In genomic region chr4:134993526-134994122, GRCm38 (mm10) we compare ENCODE assay signal across 22 mouse cellular contexts.
DNase-seq lines count a peak whose midpoint lies in the region; ATAC-seq and TF ChIP-seq lines count a peak whose summit lies in the region.
"Had no signal": no experiment of that assay in that cellular context is flagged by ENCODE, and none has a peak within 500 bp of the region (broad histone marks: within the 10 kb centered on the region; RNA-seq: fewer than 3 reads in every experiment).

No protein-coding gene starts in this region.

- TF ChIP-seq CTCF in midbrain, postnatal 0 days (IDR thresholded peaks at IDR 0.05): no peak

- no peak for DNase-seq in cerebellum, postnatal 4 days (ENCODE audit: low spot score in 2 of 2)
- DNase-seq in midbrain, postnatal 0 days (ENCODE audit: low spot score): peak; percentile 56
- peak; percentile 70 to 82 for DNase-seq in cerebellum, postnatal 10 days
- no peak for DNase-seq in layer of hippocampus, adult 8-10 months (ENCODE audit: low spot score in 2 of 2)
- no peak for DNase-seq in urinary bladder, adult 18-20 months (ENCODE audit: low spot score in 2 of 2)
- no peak for DNase-seq in kidney, adult 11 months
- DNase-seq: adrenal gland, postnatal 14 days; kidney, postnatal 25 days; lung, postnatal 36 days; right cerebral cortex, postnatal 4 days; thymus, adult 2 months had no signal

- no peak overlapping the region for H3K4me2 ChIP-seq in midbrain, postnatal 0 days (ENCODE audit: low read depth, low read length, poor library complexity, severe bottlenecking)
- H3K4me2 ChIP-seq in midbrain, embryonic 16.5 days (ENCODE audit: low read length): no peak overlapping the region
- H3K4me2 ChIP-seq: forebrain, embryonic 13.5 days; hindbrain, embryonic 15.5 days; intestine, embryonic 15.5 days; liver, embryonic 15.5 days; lung, embryonic 15.5 days; neural tube, embryonic 13.5 days had no signal

- no peak overlapping the region for H3K4me3 ChIP-seq in midbrain, postnatal 0 days (ENCODE audit: low read depth, low read length)
- H3K4me3 ChIP-seq in midbrain, embryonic 16.5 days (ENCODE audit: low read depth, low read length): no peak overlapping the region
- H3K4me3 ChIP-seq: forebrain, embryonic 13.5 days; heart, embryonic 10.5 days; hindbrain, embryonic 15.5 days; intestine, embryonic 15.5 days; liver, embryonic 15.5 days; lung, embryonic 15.5 days; midbrain, embryonic 10.5 days; neural tube, embryonic 13.5 days had no signal

- H3K36me3 ChIP-seq in midbrain, postnatal 0 days (ENCODE audit: insufficient read depth, low read length): no peaks in the 10 kb centered on the region
- H3K36me3 ChIP-seq in midbrain, embryonic 16.5 days (ENCODE audit: control insufficient read depth, insufficient read depth, low read length): no peaks in the 10 kb centered on the region
- H3K36me3 ChIP-seq: heart, embryonic 10.5 days; hindbrain, embryonic 15.5 days; intestine, embryonic 15.5 days; liver, embryonic 15.5 days; lung, embryonic 15.5 days; midbrain, embryonic 10.5 days; neural tube, embryonic 13.5 days had no signal

- H3K9me3 ChIP-seq in midbrain, postnatal 0 days (ENCODE audit: low read length): no peaks in the 10 kb centered on the region
- no peaks in the 10 kb centered on the region for H3K9me3 ChIP-seq in midbrain, embryonic 16.5 days (replicated peaks; ENCODE audit: control insufficient read depth, low read length, poor library complexity, severe bottlenecking)
- H3K9me3 ChIP-seq: forebrain, embryonic 13.5 days; heart, embryonic 10.5 days; hindbrain, embryonic 15.5 days; intestine, embryonic 15.5 days; liver, embryonic 15.5 days; lung, embryonic 15.5 days; midbrain, embryonic 10.5 days; neural tube, embryonic 13.5 days had no signal

- no peak overlapping the region for H3K27ac ChIP-seq in midbrain, postnatal 0 days (ENCODE audit: low read depth, low read length)
- H3K27ac ChIP-seq in midbrain, embryonic 16.5 days (ENCODE audit: low read length): no peak overlapping the region
- H3K27ac ChIP-seq: forebrain, embryonic 13.5 days; heart, embryonic 10.5 days; hindbrain, embryonic 15.5 days; liver, embryonic 15.5 days; lung, embryonic 15.5 days; midbrain, embryonic 10.5 days; neural tube, embryonic 13.5 days had no signal

- 0 out of 2 replicates have a peak, but pooled peaks cover 3% of the 10 kb centered on the region for H3K27me3 ChIP-seq in midbrain, postnatal 0 days (ENCODE audit: insufficient read depth, low read length)
- H3K27me3 ChIP-seq in midbrain, embryonic 16.5 days (ENCODE audit: control insufficient read depth, insufficient read depth, low read depth, low read length): no peaks in the 10 kb centered on the region
- H3K27me3 ChIP-seq: hindbrain, embryonic 15.5 days had no signal

- H3K9ac ChIP-seq in midbrain, postnatal 0 days (replicated peaks; ENCODE audit: low read length, poor library complexity, severe bottlenecking): no peak overlapping the region
- no peak overlapping the region for H3K9ac ChIP-seq in midbrain, embryonic 16.5 days (ENCODE audit: low read depth, low read length)
- H3K9ac ChIP-seq: forebrain, embryonic 13.5 days; hindbrain, embryonic 15.5 days; intestine, embryonic 15.5 days; liver, embryonic 15.5 days; lung, embryonic 15.5 days; neural tube, embryonic 13.5 days had no signal

- 43% methylated on average over 8 of the region's 8 CpGs for WGBS in midbrain, postnatal 0 days
- 53% methylated on average over 8 of the region's 8 CpGs for WGBS in midbrain, embryonic 16.5 days

- no peaks in the 10 kb centered on the region for H3K4me1 ChIP-seq in midbrain, postnatal 0 days (ENCODE audit: insufficient read depth, low read length)
- H3K4me1 ChIP-seq in midbrain, embryonic 16.5 days (ENCODE audit: control insufficient read depth, insufficient read depth, low read length): peaks cover 7% of the 10 kb centered on the region
- H3K4me1 ChIP-seq: intestine, embryonic 15.5 days; liver, embryonic 15.5 days; lung, embryonic 15.5 days; neural tube, embryonic 13.5 days had no signal

- ATAC-seq in cerebellum, adult (ENCODE audit: insufficient number of reproducible peaks, low FRiP score, low TSS enrichment): peak; percentile 57
- no peak for ATAC-seq in midbrain, postnatal 0 days (ENCODE audit: low FRiP score)
- no peak for ATAC-seq in midbrain, embryonic 16.5 days
- ATAC-seq: CD4-positive, CD25-positive, alpha-beta regulatory T cell, adult 4 months; forebrain, embryonic 13.5 days; intestine, embryonic 15.5 days had no signal

Comparison
In these comparisons a context has a peak if more than half of its experiments do, and no peak if none do; other contexts are left out.
1. DNase-seq: peak in midbrain, postnatal 0 days (single experiment) and cerebellum, postnatal 10 days (2 of 2); none in cerebellum, postnatal 4 days (0 of 2), layer of hippocampus, adult 8-10 months (0 of 2), urinary bladder, adult 18-20 months (0 of 2) and kidney, adult 11 months (single experiment).